Mouse (Mus musculus): ENCODE results near the gene Cebpz. TPM values are rescaled to one million over a fixed set of nuclear protein-coding genes. Genes with fewer than 3 reads are reported as not detected.
A peak's percentile ranks its signal among the peaks of the same experiment; 100 is the strongest.

Cebpz gene
- polyA plus RNA-seq, 1 experiment from 2014 or later, result 26.7 TPM

DNA sequence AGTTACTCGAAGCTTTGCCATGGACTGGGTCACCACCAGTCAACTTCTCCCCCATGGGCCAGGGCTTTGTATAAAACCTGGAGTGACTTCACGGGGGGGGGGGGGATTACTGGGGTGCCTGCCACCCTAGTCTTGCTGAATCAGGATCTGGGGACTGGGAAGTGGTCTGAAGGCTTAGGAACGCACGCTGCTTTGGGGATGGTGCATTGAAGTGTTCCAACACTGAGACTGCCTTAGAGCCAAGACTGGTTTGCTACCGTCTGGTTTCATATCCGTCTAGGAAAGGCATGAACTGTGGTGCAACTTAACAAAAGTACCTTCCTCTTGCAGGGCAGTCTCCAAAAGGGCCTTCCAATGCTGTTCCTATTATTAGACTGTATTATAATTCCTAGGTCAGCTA, 19.2 kb downstream of the Cebpz start:
- peak overlapping the region; percentile 5; the same call in 1 of the 2 replicates for H3K27ac ChIP-seq
- H3K36me3 ChIP-seq (ENCODE audit: inconsistent target), result peaks cover 39% of the 10 kb centered on the region
- no peak overlapping the region for H3K4me3 ChIP-seq (ENCODE audit: inconsistent target)
- 34% methylated on average over 6 of the region's 6 CpGs for WGBS (ENCODE audit: missing documents)
- no peaks in the 10 kb centered on the region for H3K79me2 ChIP-seq (ENCODE audit: inconsistent target)

DNA sequence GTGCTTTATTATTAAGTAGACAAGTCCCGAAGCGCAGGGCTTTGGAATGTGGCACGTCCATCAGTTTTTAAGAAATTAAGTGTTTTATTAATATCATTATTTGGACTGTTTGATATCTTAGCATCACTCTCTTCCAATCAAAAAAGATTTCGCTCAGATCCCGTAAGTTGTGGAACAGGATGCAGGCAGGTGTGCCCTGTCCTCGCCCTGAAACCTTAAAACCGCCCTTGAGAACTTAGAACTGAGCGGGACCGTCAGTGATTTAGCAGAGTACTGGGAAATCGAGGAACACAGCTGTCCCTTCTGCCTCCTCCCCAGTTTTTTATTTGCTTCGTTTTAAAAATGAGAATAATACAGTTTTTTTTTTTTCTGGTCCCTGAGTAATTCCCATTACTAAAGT, 20.0 kb downstream of the Cebpz start:
- H3K36me3 ChIP-seq (ENCODE audit: inconsistent target), result peaks cover 31% of the 10 kb centered on the region
- 4% methylated on average over 11 of the region's 11 CpGs for WGBS (ENCODE audit: missing documents)

DNA sequence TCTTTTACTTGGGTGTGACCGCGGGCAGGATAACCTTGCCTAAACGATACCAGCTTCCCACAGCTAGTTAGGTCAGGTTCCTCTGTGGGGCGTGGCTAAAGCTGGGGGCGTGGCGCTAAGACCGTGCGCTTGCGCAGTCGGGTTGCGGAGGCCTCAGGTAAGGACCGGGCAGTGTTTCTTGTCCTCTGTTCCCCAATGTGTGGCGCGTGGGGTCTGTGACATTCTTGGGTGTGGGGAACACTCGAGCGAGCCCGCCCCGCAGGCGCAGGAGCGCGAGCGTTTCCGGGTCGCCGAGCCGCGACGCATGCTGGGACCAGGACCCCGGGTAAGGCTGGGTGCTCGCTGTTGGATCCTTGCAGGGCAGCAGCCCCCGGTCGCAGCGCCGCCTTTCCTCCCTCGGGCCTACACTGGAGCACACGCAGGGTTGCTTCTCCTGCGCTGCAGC, 20.5 kb downstream of the Cebpz start, which contains the start of gene Cebpzos:
TSS of gene Cebpzos (plus strand) at position 132 of the 445 bp plus-strand sequence.
- WGBS (ENCODE audit: missing documents), result 0% methylated on average over 37 of the region's 37 CpGs
- peaks cover 26% of the 10 kb centered on the region for H3K36me3 ChIP-seq (ENCODE audit: inconsistent target)
- H3K4me3 ChIP-seq (ENCODE audit: inconsistent target), result peak within 1 kb of the TSS; percentile 63
- H3K79me2 ChIP-seq (ENCODE audit: inconsistent target), result no peaks in the 10 kb centered on the region
- H3K27ac ChIP-seq, result peak within 1 kb of the TSS; percentile 39

More for the DNA sequence above, 20.0 kb downstream of the Cebpz start:
- Histone ChIP-seq H3K79me2 (ENCODE audit: inconsistent target) (no peaks in the 10 kb centered on the region), H3K27ac (peak overlapping the region; percentile 39), H3K4me3 (ENCODE audit: inconsistent target) (peak overlapping the region; percentile 63)

DNA sequence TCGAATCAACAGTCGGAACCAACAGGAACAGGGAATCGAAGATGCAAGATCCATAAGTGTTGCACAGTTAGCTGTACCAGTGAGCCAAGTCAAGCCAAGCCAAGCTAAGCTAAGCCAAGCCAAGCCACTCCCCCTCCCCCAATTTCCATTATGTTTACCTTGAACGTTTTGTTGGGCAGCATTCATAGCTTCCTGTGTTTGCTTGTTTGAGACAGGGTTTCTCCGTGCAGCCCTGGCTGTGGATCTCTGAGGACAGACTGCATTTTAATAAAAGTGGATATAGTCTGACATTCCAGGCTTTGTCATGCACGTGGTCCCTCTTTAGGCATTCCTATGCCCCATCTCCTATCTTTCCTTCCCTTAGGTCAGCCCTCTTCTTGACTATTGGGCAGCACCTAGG, 21.1 kb downstream of the Cebpz start:
- H3K4me3 ChIP-seq (ENCODE audit: inconsistent target), result peak overlapping the region; percentile 63

DNA sequence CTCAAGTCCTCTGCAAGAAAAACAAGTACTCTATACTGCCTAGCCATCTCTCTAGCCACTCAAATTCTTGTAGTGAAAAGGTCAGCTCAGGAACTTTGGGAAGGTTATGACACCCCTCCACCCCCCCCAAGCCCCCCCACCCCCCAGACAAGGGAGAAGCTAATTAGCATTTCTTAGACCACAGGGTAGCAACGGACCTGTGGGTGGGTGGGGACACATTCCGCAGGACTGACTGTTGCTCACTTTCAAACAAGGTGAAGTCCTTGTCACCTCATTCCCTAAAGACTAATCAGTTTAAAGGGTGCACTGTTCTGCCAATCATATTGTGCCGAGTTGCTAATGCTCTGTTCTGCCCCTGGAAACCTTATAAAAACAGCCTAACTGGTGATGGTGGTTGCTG, 22.9 kb downstream of the Cebpz start:
- H3K4me3 ChIP-seq (ENCODE audit: inconsistent target), result no peak overlapping the region
- no peaks in the 10 kb centered on the region for H3K79me2 ChIP-seq (ENCODE audit: inconsistent target)
- WGBS (ENCODE audit: missing documents), result 89% methylated on average over 2 of the region's 3 CpGs
- peaks cover 2% of the 10 kb centered on the region; the same call in 1 of the 2 replicates for H3K36me3 ChIP-seq (ENCODE audit: inconsistent target)
- H3K27ac ChIP-seq, result no peak overlapping the region

More for the DNA sequence above, 21.1 kb downstream of the Cebpz start:
- peaks cover 20% of the 10 kb centered on the region for H3K36me3 ChIP-seq (ENCODE audit: inconsistent target)
- no peaks in the 10 kb centered on the region for H3K79me2 ChIP-seq (ENCODE audit: inconsistent target)
- H3K27ac ChIP-seq, result 0 out of 2 replicates have a peak overlapping the region, but pooled peaks have one; percentile 39
- 61% methylated on average over 6 of the region's 6 CpGs for whole genome bisulfite sequencing (ENCODE audit: missing documents)

DNA sequence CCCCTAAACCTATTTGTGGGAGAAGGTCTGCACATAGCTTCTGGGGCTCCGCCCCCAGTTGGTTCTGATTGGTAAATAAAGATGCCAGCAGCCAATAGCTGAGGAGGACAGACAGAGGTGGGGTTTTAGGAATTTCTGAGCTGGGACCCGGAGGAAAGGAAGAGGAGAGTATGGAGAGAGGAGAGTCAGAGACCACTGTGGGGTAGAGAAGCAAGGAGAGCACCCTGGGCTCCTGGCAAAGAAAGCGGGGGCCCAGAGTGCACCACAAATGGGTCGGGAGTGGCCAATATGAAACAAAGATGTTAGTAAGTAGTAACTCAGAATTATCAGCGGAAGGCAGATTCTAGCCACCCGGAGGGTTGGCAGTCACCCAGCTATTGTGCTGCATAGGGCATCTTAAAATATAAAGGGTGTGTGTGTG, 24.0 kb downstream of the Cebpz start:
- Histone ChIP-seq H3K27ac (no peak overlapping the region), H3K4me3 (ENCODE audit: inconsistent target) (peak overlapping the region; percentile 16; the same call in 1 of the 2 replicates), H3K79me2 (ENCODE audit: inconsistent target) (no peaks in the 10 kb centered on the region), H3K36me3 (ENCODE audit: inconsistent target) (no peaks in the 10 kb centered on the region)
- WGBS (ENCODE audit: missing documents), result 30% methylated on average over 6 of the region's 6 CpGs

DNA sequence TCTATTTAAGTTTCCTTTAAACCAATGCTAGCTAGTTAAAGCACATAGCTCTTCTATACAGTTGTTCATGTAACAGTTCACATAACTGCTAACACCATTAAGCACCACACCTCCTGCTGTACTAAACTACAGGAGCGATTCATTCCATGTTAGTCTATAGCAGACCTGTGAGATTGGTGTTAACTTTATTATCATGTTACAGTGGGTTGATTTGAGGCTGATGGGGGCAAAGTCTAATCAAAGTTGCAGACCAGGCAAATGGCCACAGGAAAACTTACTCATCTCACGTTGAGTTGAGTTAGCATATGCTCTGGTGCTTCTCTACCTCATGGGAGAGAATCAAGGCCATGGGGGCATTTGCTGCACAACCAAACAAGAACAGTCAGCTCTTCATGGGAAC, 27.5 kb downstream of the Cebpz start:
- H3K27ac ChIP-seq, result no peak overlapping the region
- H3K36me3 ChIP-seq (ENCODE audit: inconsistent target), result no peaks in the 10 kb centered on the region
- no peaks in the 10 kb centered on the region for H3K79me2 ChIP-seq (ENCODE audit: inconsistent target)
- WGBS (ENCODE audit: missing documents), result 72% methylated on average over 2 of the region's 2 CpGs
- no peak overlapping the region for H3K4me3 ChIP-seq (ENCODE audit: inconsistent target)

DNA sequence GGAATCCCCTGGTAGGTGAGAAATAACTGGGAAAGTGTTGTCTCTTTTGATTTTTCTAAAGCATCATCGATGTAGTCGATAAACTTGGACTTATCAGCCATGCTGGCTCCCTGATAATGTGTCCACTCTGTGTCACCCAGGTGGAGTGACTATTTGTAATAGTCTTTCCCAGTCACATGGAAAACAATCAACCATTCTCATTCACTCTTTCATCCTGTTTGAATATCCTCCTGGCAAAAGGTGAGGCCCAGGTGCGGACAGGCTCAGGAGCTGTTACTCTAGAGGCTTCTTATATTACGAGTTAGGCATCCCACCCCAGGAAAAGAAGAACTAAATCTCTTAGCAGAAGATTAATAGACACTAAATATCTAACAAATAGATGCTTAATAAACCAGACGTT, 30.0 kb downstream of the Cebpz start, which contains the start of gene Sult6b1:
TSS of gene Sult6b1 (minus strand) at position 101 of the 400 bp plus-strand sequence.
- Histone ChIP-seq H3K79me2 (ENCODE audit: inconsistent target) (no peaks in the 10 kb centered on the region), H3K36me3 (ENCODE audit: inconsistent target) (no peaks in the 10 kb centered on the region), H3K4me3 (ENCODE audit: inconsistent target) (no peak within 1 kb of the TSS), H3K27ac (no peak within 1 kb of the TSS)
- 96% methylated on average over 5 of the region's 5 CpGs for WGBS (ENCODE audit: missing documents)

DNA sequence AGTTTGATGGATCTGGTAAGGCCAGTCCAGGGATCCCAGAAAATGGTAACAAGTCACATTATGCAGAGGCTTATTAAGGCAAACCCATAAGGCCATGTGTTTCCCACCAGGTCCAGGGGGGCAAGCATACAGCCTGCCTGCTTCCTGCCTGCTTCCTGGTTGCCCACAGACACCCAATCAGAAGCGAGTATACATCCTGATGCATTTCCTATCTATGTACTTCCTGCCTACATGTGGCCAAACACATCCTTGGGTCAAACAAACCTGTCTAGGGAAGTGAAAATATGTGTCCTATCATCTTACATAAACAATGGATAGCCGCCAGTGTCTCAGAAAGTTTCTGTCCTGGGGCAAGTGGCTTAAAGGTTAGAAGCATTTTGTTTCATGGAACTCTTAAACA, 33.7 kb downstream of the Cebpz start:
- H3K36me3 ChIP-seq (ENCODE audit: inconsistent target), result no peaks in the 10 kb centered on the region
- no peak overlapping the region for H3K4me3 ChIP-seq (ENCODE audit: inconsistent target)
- H3K79me2 ChIP-seq (ENCODE audit: inconsistent target), result no peaks in the 10 kb centered on the region
- WGBS (ENCODE audit: missing documents), result 86% methylated on average over 2 of the region's 2 CpGs
- H3K27ac ChIP-seq, result no peak overlapping the region

DNA sequence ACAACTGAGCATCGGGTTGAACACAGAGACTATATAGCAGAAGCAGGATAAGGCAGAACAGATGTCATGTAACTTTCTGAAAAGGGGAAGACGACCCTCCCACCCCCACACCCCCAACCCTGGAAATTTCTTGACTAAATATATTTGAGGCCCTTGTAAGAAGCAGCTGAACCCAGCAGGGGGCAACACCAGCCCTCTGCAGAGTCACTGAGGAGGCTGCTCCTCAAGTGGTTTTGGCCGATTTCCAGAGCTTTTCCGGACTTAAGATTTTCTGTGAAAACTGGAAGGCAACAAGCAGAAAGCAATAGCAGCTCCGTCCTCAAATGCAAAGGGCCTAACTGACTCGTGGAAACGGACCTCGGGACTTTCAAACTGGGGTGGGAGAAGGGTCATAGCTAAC, 41.5 kb downstream of the Cebpz start:
- H3K79me2 ChIP-seq (ENCODE audit: inconsistent target), result no peaks in the 10 kb centered on the region
- H3K27ac ChIP-seq, result no peak overlapping the region
- H3K4me3 ChIP-seq (ENCODE audit: inconsistent target), result no peak overlapping the region
- no peaks in the 10 kb centered on the region for H3K36me3 ChIP-seq (ENCODE audit: inconsistent target)
- WGBS (ENCODE audit: missing documents), result under 1% methylated on average over 8 of the region's 8 CpGs

DNA sequence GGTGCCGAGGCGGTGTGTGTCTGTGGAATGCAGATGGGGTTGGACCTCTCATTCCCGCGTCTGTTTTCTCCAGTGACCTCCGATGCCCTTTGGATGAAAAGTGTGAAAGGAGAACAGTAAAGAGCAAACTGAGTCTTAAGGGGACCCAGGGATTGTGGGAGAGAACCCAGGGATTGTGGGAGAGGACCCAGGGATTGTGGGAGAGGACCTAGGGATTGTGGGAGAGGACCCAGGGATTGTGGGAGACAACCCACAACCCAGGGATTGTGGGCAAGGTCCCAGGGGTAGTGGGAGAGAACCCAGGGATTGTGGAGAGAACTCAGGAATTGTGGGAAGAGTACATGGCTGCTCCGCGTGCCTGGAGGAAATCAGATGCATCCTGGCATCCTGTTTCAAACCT, 41.9 kb downstream of the Cebpz start:
- Histone ChIP-seq H3K27ac (no peak overlapping the region), H3K79me2 (ENCODE audit: inconsistent target) (no peaks in the 10 kb centered on the region), H3K4me3 (ENCODE audit: inconsistent target) (no peak overlapping the region), H3K36me3 (ENCODE audit: inconsistent target) (no peaks in the 10 kb centered on the region)
- WGBS (ENCODE audit: missing documents), result 69% methylated on average over 5 of the region's 7 CpGs

DNA sequence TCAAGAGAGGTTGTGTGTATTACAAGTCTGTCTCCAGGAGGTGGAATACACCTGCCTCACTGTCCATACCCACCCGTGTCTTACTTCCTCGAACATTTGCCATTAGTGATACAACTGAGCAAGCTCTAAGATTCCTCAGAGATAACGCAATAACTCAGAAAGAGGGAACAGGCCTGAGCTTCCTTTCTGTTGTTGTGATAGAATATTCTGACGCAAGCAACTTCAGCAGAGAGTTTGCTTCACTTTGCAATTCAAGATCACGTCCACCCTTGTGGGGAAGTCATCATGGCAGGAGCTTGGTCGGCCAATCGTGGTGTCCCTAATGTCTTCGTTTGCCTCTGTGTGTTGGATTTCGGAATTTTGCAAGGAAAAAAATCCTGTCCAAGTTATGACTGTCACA, 45.8 kb downstream of the Cebpz start:
- Histone ChIP-seq H3K79me2 (ENCODE audit: inconsistent target) (no peaks in the 10 kb centered on the region), H3K27ac (no peak overlapping the region), H3K4me3 (ENCODE audit: inconsistent target) (no peak overlapping the region), H3K36me3 (ENCODE audit: inconsistent target) (0 out of 2 replicates have a peak, but pooled peaks cover 1% of the 10 kb centered on the region)
- 33% methylated on average over 9 of the region's 9 CpGs for WGBS (ENCODE audit: missing documents)

DNA sequence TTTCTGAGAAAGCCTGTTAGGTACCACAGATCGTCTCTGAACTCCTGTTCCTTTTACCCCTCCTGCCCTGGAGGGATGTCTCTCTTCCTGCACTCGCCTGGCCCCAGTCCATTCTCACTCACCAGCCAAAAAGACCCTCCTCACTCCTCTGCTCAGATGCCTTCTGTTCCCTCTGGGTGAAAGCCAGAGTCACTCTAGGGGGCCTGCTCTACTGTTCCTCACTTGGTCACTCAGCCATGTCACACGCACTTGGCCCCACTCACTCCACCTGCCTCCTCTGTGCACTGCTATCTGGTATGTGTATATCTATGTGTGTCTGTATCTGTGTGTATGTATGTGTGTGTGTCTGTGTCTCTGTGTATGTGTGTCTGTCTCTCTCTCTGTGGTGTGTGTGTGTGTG, 47.7 kb downstream of the Cebpz start:
- WGBS (ENCODE audit: missing documents), result 77% methylated on average over 3 of the region's 3 CpGs
- no peak overlapping the region for H3K4me3 ChIP-seq (ENCODE audit: inconsistent target)
- peaks cover 20% of the 10 kb centered on the region for H3K36me3 ChIP-seq (ENCODE audit: inconsistent target)
- H3K27ac ChIP-seq, result no peak overlapping the region
- no peaks in the 10 kb centered on the region for H3K79me2 ChIP-seq (ENCODE audit: inconsistent target)

DNA sequence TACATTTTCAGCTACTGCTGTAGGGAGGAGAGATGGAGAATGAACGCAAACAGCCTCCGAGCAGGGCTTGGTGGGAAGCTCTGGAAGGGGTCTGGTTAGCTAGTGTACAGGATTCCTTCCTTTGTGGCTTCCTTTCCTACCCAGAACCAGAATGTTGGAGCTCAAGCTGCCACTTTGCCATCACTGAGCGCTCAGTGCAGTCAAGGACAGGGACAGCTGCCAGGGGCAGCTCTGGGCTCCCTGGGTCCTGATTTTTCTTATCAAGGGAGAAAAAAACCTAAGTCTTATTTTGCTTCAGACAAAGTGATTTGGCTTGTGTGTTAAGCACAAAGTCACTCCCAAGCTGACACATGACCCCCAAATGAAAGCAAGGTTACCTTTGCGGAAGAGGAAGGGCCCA, 48.3 kb downstream of the Cebpz start:
- no peaks in the 10 kb centered on the region for H3K79me2 ChIP-seq (ENCODE audit: inconsistent target)
- WGBS (ENCODE audit: missing documents), result 90% methylated on average over 4 of the region's 4 CpGs
- H3K4me3 ChIP-seq (ENCODE audit: inconsistent target), result no peak overlapping the region
- H3K36me3 ChIP-seq (ENCODE audit: inconsistent target), result peaks cover 26% of the 10 kb centered on the region
- no peak overlapping the region for H3K27ac ChIP-seq

DNA sequence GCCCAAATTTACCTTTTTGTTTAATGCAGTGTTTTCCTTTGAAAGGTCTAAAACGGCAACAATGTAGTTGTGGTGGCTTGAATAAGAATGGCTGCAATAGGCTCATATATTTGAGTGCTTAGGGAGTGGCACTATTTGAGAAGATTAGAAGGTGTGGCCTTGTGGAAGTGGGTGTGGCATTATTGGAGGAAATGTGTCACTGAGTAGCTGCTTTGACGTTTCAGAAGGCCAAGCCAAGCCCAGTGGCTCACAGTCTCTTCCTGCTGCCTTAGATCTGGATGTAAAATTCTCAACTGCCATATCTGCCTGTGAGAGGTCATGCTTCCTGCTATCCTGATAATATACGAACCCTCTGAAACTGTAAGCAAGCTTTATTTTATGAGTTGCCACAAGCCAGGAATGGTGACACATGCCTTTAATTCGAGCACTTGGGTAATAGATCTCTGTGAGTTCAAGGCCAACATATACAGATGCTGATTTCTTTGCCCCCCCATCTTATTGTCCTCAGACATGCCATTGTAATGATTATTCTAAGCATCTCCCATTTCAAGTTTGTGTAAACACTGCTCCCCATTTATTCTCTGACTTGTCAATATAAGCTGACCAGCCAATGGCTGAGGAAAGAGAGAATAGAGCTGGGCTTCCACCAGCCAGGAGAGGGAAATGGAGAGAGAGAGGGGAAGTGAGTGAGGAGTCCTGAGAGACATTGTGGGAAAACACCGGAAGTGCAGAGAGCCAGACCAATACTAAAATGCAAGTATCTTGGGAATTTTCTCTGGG, 51.4 kb downstream of the Cebpz start:
- WGBS (ENCODE audit: missing documents), result 91% methylated on average over 5 of the region's 5 CpGs
- no peak overlapping the region for H3K4me3 ChIP-seq (ENCODE audit: inconsistent target)
- H3K79me2 ChIP-seq (ENCODE audit: inconsistent target), result peaks cover 18% of the 10 kb centered on the region
- H3K36me3 ChIP-seq (ENCODE audit: inconsistent target), result peaks cover 31% of the 10 kb centered on the region
- H3K27ac ChIP-seq, result no peak overlapping the region
